Mouse (Mus musculus) MEL (cell line): ENCODE measurements around the gene Hamp2. TPM values are rescaled to one million over a fixed set of nuclear protein-coding genes. Genes with fewer than 3 reads are reported as not detected.
"Not testable (repeated sequence)": the region's sequence is repeated elsewhere in the genome, so short reads cannot be mapped to it uniquely, and the experiment has no call there.

Experiments used
- DNase-seq: peaks from one replicate; pipeline ENCODE4 v3.0.0; 2011; ENCODE audit warnings: low read depth, low spot score
- H3K27ac ChIP-seq: 2 replicates; pipeline ENCODE4 v1.5.1; 2012; ENCODE audit warnings: low read depth, mild to moderate bottlenecking, control low read depth, low read length, moderate library complexity; ENCODE audit not compliant: control insufficient read depth
- H3K27me3 ChIP-seq, 2 experiments: fragments of 150-350 bp in 1 of 2; sonication (generic) in 1 of 2; 2 replicates each; pipeline ENCODE4 v1.6.1; 2012; ENCODE audit warnings: low read length in 2 of 2, mild to moderate bottlenecking in 2 of 2, improper control_type of control experiment in 1 of 2, moderate library complexity in 1 of 2; ENCODE audit not compliant: insufficient read depth in 2 of 2, control insufficient read depth in 1 of 2
- H3K36me3 ChIP-seq, 2 experiments: 2 replicates each; pipeline ENCODE4 v1.6.1; 2012 to 2014; ENCODE audit warnings: low read length in 2 of 2, improper control_type of control experiment in 1 of 2, inconsistent platforms in 1 of 2, mild to moderate bottlenecking in 1 of 2; ENCODE audit not compliant: insufficient read depth in 2 of 2, control insufficient read depth in 1 of 2
- H3K4me1 ChIP-seq, 2 experiments: fragments of 150-350 bp in 1 of 2; sonication (generic) in 1 of 2; 2 replicates each; pipeline ENCODE4 v1.6.1; 2012; ENCODE audit warnings: low read length in 2 of 2, improper control_type of control experiment in 1 of 2, mild to moderate bottlenecking in 1 of 2; ENCODE audit not compliant: insufficient read depth in 2 of 2, control insufficient read depth in 1 of 2
- H3K4me3 ChIP-seq, 2 experiments: fragments of 150-350 bp in 1 of 2; sonication (generic) in 1 of 2; 2 replicates each; pipeline ENCODE4 v1.5.1; 2012; ENCODE audit warnings: low read depth in 2 of 2, low read length in 2 of 2, mild to moderate bottlenecking in 2 of 2, moderate library complexity in 2 of 2, control low read depth in 1 of 2, improper control_type of control experiment in 1 of 2; ENCODE audit not compliant: control insufficient read depth in 1 of 2, insufficient read depth in 1 of 2
- H3K79me2 ChIP-seq: 2 replicates; pipeline ENCODE4 v1.6.1; 2012; ENCODE audit warnings: mild to moderate bottlenecking, low read length, moderate library complexity; ENCODE audit not compliant: control insufficient read depth, poor library complexity, insufficient read depth
- H3K9ac ChIP-seq: 2 replicates; pipeline ENCODE4 v1.6.1; 2012; ENCODE audit warnings: low read depth, mild to moderate bottlenecking, control low read depth, low read length, moderate library complexity; ENCODE audit not compliant: control insufficient read depth, poor library complexity, severe bottlenecking
- H3K9me3 ChIP-seq: fragments of 150-350 bp; sonication (generic); replicated peaks from 2 replicates; pipeline ENCODE4 v1.6.1; 2012; ENCODE audit warnings: mild to moderate bottlenecking, low read length, improper control_type of control experiment, moderate library complexity; ENCODE audit not compliant: insufficient read depth
- CHD2 ChIP-seq: IDR thresholded peaks from 2 replicates; pipeline ENCODE4 v1.6.1; 2011; ENCODE audit warnings: low read length, improper control_type of control experiment
- CTCF ChIP-seq, 3 experiments: IDR thresholded peaks in 2 of 3; conservative IDR thresholded peaks in 1 of 3; 2 replicates each; pipeline ENCODE4 v1.5.1; 2011 to 2012; ENCODE audit warnings: low read length in 3 of 3, low read depth in 2 of 3, mild to moderate bottlenecking in 2 of 3, improper control_type of control experiment in 1 of 3, inconsistent platforms in 1 of 3, mixed read lengths in 1 of 3, moderate library complexity in 1 of 3; ENCODE audit not compliant: control insufficient read depth in 1 of 3, insufficient read depth in 1 of 3, poor library complexity in 1 of 3, severe bottlenecking in 1 of 3
- E2F4 ChIP-seq: IDR thresholded peaks from 2 replicates; pipeline ENCODE4 v1.6.1; 2011; ENCODE audit warnings: low read depth, low read length, improper control_type of control experiment, borderline replicate concordance
- EP300 ChIP-seq, 2 experiments: IDR thresholded peaks; 2 replicates each; pipeline ENCODE4 v1.6.1; 2011; ENCODE audit warnings: improper control_type of control experiment in 2 of 2, low read length in 2 of 2, low read depth in 1 of 2, mild to moderate bottlenecking in 1 of 2
- ETS1 ChIP-seq: IDR thresholded peaks from 2 replicates; pipeline ENCODE4 v1.6.1; 2012; ENCODE audit warnings: low read depth, mild to moderate bottlenecking, inconsistent platforms, low read length, improper control_type of control experiment, moderate library complexity
- GABPA ChIP-seq: IDR thresholded peaks from 2 replicates; pipeline ENCODE4 v1.6.1; 2012; ENCODE audit warnings: low read depth, mild to moderate bottlenecking, inconsistent platforms, low read length, improper control_type of control experiment, moderate library complexity
- GATA1 ChIP-seq: IDR thresholded peaks from 2 replicates; pipeline ENCODE4 v1.6.1; 2011; ENCODE audit warnings: low read depth, low read length, improper control_type of control experiment
- JUND ChIP-seq: IDR thresholded peaks from 2 replicates; pipeline ENCODE4 v1.6.1; 2011; ENCODE audit warnings: low read depth, mild to moderate bottlenecking, improper control_type of control experiment, low read length
- KAT2A ChIP-seq: conservative IDR thresholded peaks from 2 replicates; pipeline ENCODE4 v1.6.1; 2012; ENCODE audit warnings: low read depth, low read length, improper control_type of control experiment, inconsistent platforms
- MAFK ChIP-seq: IDR thresholded peaks from 2 replicates; pipeline ENCODE4 v1.6.1; 2011; ENCODE audit warnings: low read depth, mild to moderate bottlenecking, low read length, improper control_type of control experiment, borderline replicate concordance
- MAX ChIP-seq: IDR thresholded peaks from 2 replicates; pipeline ENCODE4 v1.6.1; 2011; ENCODE audit warnings: low read length, improper control_type of control experiment
- MAZ ChIP-seq: IDR thresholded peaks from 2 replicates; pipeline ENCODE4 v1.6.1; 2012; ENCODE audit warnings: low read depth, mild to moderate bottlenecking, inconsistent platforms, low read length, improper control_type of control experiment
- MEF2A ChIP-seq: IDR thresholded peaks from 2 replicates; pipeline ENCODE4 v1.6.1; 2014; ENCODE audit warnings: low read depth, mild to moderate bottlenecking, inconsistent platforms, low read length, improper control_type of control experiment; ENCODE audit not compliant: poor library complexity, insufficient replicate concordance, severe bottlenecking; ENCODE audit errors: extremely low read depth
- MYC ChIP-seq: IDR thresholded peaks from 2 replicates; pipeline ENCODE4 v1.6.1; 2011; ENCODE audit warnings: low read depth, mild to moderate bottlenecking, low read length, improper control_type of control experiment, moderate library complexity
- POLR2A ChIP-seq, 2 experiments: IDR thresholded peaks; 2 replicates each; pipeline ENCODE4 v1.6.1; 2011 to 2012; ENCODE audit warnings: low read length in 2 of 2, mild to moderate bottlenecking in 2 of 2, control low read depth in 1 of 2, improper control_type of control experiment in 1 of 2, low read depth in 1 of 2, moderate library complexity in 1 of 2; ENCODE audit not compliant: control insufficient read depth in 1 of 2, insufficient read depth in 1 of 2, poor library complexity in 1 of 2
- POLR2AphosphoS2 ChIP-seq: IDR thresholded peaks from 2 replicates; pipeline ENCODE4 v1.6.1; 2011; ENCODE audit warnings: low read length, improper control_type of control experiment
- RAD21 ChIP-seq: IDR thresholded peaks from 2 replicates; pipeline ENCODE4 v1.6.1; 2011; ENCODE audit warnings: mild to moderate bottlenecking, low read depth, low read length, improper control_type of control experiment
- SIN3A ChIP-seq: IDR thresholded peaks from 2 replicates; pipeline ENCODE4 v1.6.1; 2012; ENCODE audit warnings: low read length, improper control_type of control experiment, inconsistent platforms
- SMC3 ChIP-seq: IDR thresholded peaks from 2 replicates; pipeline ENCODE4 v1.6.1; 2011; ENCODE audit warnings: low read depth, low read length, improper control_type of control experiment
- TBP ChIP-seq: IDR thresholded peaks from 2 replicates; pipeline ENCODE4 v1.8.0; 2011; ENCODE audit warnings: low read depth, low read length, improper control_type of control experiment
- TCF12 ChIP-seq: IDR thresholded peaks from 2 replicates; pipeline ENCODE4 v1.6.1; 2014; ENCODE audit warnings: low read depth, mild to moderate bottlenecking, inconsistent platforms, low read length, improper control_type of control experiment, moderate library complexity
- USF1 ChIP-seq: IDR thresholded peaks from 2 replicates; pipeline ENCODE4 v1.6.1; 2014; ENCODE audit warnings: low read depth, mild to moderate bottlenecking, inconsistent platforms, low read length, improper control_type of control experiment, moderate library complexity
- ZC3H11A ChIP-seq: IDR thresholded peaks from 2 replicates; pipeline ENCODE4 v1.6.1; 2012; ENCODE audit warnings: low read depth, mild to moderate bottlenecking, inconsistent platforms, low read length, improper control_type of control experiment
- ZMIZ1 ChIP-seq: IDR thresholded peaks from 2 replicates; pipeline ENCODE4 v1.6.1; 2012; ENCODE audit warnings: low read depth, mild to moderate bottlenecking, inconsistent platforms, low read length, improper control_type of control experiment, moderate library complexity
- polyA plus RNA-seq, 2 experiments: library from polyadenylated mRNA; stranded (reverse) in 1 of 2; unstranded in 1 of 2; fragments of >175 nt in 1 of 2; fragments of >200 nt in 1 of 2; gene quantifications; 2 replicates each; pipeline versions ENCODE4 v1.2.1 to v1.2.4; 2012; ENCODE audit warnings: low replicate concordance in 2 of 2, low read depth in 1 of 2; ENCODE audit not compliant: insufficient read length in 2 of 2, insufficient read depth in 1 of 2, missing spikeins in 1 of 2
- total RNA-seq: library from RNA; depleted of rRNA; stranded (reverse); fragments of 300-350 nt; gene quantifications from 2 replicates; pipeline ENCODE4 v1.2.3, GENCODE M21; 2012; rRNA removed

The Hamp2 gene
- total RNA-seq: not detected in 2 replicates
- polyA plus RNA-seq: not detected

- H3K4me3 ChIP-seq, H3K9ac ChIP-seq, H3K27ac ChIP-seq, H3K79me2 ChIP-seq, H3K27me3 ChIP-seq, H3K4me1 ChIP-seq, DNase-seq, H3K9me3 ChIP-seq, H3K36me3 ChIP-seq: not testable (repeated sequence)
Measured at GRCm38 (mm10) chr7:30924581-30924980, at the start of gene Hamp2. Hamp2 (minus strand) TSS chr7:30924681.

- Histone ChIP-seq H3K4me3 (peak within 1 kb of the TSS; percentile 67 to 71), H3K27me3 (0 out of 4 replicates have a peak, but pooled peaks cover 0 to 2% of the 10 kb centered on the region in 2 experiments), H3K4me1 (no peaks in the 10 kb centered on the region), H3K36me3 (no peaks in the 10 kb centered on the region), H3K9me3 (no peaks in the 10 kb centered on the region), H3K27ac (no peak within 1 kb of the TSS), H3K9ac (peak within 1 kb of the TSS; percentile 63), H3K79me2 (no peaks in the 10 kb centered on the region)
- TF ChIP-seq CTCF (IDR thresholded peaks at IDR 0.05 in 2 of 3, conservative IDR thresholded peaks at IDR 0.05 in 1 of 3; ENCODE audit: control insufficient read depth in 1 of 3, insufficient read depth in 1 of 3, low read depth in 2 of 3, low read length in 3 of 3, poor library complexity in 1 of 3, severe bottlenecking in 1 of 3) (peak; percentile 63 to 79 (median 78)), MEF2A (no peak), ZC3H11A (peak; percentile 21; the same call in 1 of the 2 replicates), TBP (peak; percentile 14; the same call in 1 of the 2 replicates), EP300 (IDR thresholded peaks at IDR 0.05; ENCODE audit: low read depth in 1 of 2, low read length in 2 of 2) (0 out of 4 replicates have a peak, but pooled peaks of 1 of the 2 experiments have one; percentile 14), RAD21 (peak; percentile 61), TCF12 (no peak), KAT2A (no peak), GATA1 (no peak), SMC3 (peak; percentile 61)
- DNase-seq: peak; percentile 88
Measured at GRCm38 (mm10) chr7:30973501-30974289, 49.2 kb upstream of the Hamp2 start, which contains the start of gene Fam187b. Fam187b (plus strand) TSS chr7:30973790.

GRCm38 (mm10) chr7:30973251-30973500 is 48.7 kb upstream of the Hamp2 start, which contains the start of gene Lsr:
Lsr (minus strand) TSS chr7:30973464.
- H3K9ac ChIP-seq: peak within 1 kb of the TSS; percentile 63
- no peak for DNase-seq
- H3K4me3 ChIP-seq: peak within 1 kb of the TSS; percentile 67 to 71
- H3K4me1 ChIP-seq: no peaks in the 10 kb centered on the region
- H3K36me3 ChIP-seq: no peaks in the 10 kb centered on the region
- H3K27me3 ChIP-seq: peaks cover 0 to 2% of the 10 kb centered on the region in 2 experiments; a peak in 2 of 4 replicates
- H3K9me3 ChIP-seq: no peaks in the 10 kb centered on the region
- H3K79me2 ChIP-seq: no peaks in the 10 kb centered on the region
- H3K27ac ChIP-seq: no peak within 1 kb of the TSS
- TF ChIP-seq ZMIZ1 (no peak), SMC3 (no peak), MYC (no peak), TCF12 (no peak), JUND (no peak), RAD21 (no peak), EP300 (IDR thresholded peaks at IDR 0.05; ENCODE audit: low read depth in 1 of 2, low read length in 2 of 2) (no peak), USF1 (no peak), CHD2 (no peak), GABPA (no peak), ETS1 (no peak), KAT2A (no peak), MAZ (no peak), MAFK (no peak), E2F4 (no peak), SIN3A (no peak), POLR2AphosphoS2 (no peak), MAX (no peak), POLR2A (IDR thresholded peaks at IDR 0.05; ENCODE audit: control insufficient read depth in 1 of 2, insufficient read depth in 1 of 2, low read depth in 1 of 2, low read length in 2 of 2, poor library complexity in 1 of 2) (no peak)
